Mouse (Mus musculus): Measurements from ENCODE around the gene Fcamr.

Fcamr gene

DNA sequence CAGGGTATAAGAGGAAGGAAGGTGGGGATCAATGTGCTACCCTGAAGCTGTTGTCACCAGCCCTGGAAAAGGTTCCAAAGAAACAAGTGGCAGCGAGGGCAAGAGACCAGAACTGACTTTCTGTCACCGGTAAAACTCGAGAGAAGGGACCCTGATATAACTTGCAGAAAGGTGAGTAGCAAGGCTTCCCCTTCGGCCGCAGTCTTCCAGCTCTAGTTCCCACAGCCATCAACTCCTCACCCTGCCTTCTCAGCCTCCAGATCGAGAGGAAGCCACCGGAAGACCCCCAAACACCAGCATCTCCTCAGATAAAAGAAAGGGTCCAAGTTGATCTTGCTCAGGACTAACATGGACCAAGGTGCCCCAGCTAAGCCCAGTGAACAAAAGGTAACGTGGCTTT, at the start of gene Fcamr:
Fcamr (plus strand) TSS at position 301 of the 400 bp plus-strand sequence.
- DNase-seq (ENCODE audit: extremely low read depth, low read depth, low spot score), result no peak

DNA sequence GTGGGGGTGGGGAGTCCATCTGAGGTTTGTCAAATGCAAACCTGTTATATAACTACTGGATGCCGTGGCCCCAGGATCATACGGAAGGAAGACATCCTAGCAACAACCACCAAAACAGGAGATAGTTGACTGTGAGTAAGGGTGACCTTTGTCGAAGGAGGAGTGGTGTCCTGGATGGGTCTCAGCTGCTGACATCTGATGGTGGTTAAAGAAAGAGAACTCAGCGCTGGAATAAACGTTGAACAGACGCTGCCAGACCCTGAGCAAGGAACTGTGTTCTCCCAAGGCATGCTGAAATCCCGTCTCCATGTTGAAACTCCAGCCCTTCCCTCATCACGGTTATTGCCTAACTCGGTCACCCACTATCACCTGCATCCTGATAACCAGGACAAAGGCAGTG, 41.0 kb upstream of the Fcamr start:
- DNase-seq (ENCODE audit: extremely low read depth, low read depth, low spot score), result no peak

GRCm38 (mm10) chr1:130761597-130761996, 39.1 kb upstream of the Fcamr start:
- no peak for DNase-seq (ENCODE audit: extremely low read depth, low read depth, low spot score)

- no peak for DNase-seq (ENCODE audit: extremely low read depth, low read depth, low spot score)
Measured at GRCm38 (mm10) chr1:130762045-130762760, 38.5 kb upstream of the Fcamr start.

GRCm38 (mm10) chr1:130764027-130764461, 36.7 kb upstream of the Fcamr start:
- DNase-seq (ENCODE audit: extremely low read depth, low read depth, low spot score), result peak; percentile 39

GRCm38 (mm10) chr1:130767066-130767465, 33.6 kb upstream of the Fcamr start:
- no peak for DNase-seq (ENCODE audit: extremely low read depth, low read depth, low spot score)

GRCm38 (mm10) chr1:130769925-130770324, 30.8 kb upstream of the Fcamr start:
- DNase-seq (ENCODE audit: extremely low read depth, low read depth, low spot score), result peak; percentile 79

GRCm38 (mm10) chr1:130770487-130770886, 30.2 kb upstream of the Fcamr start:
- peak; percentile 94 for DNase-seq (ENCODE audit: extremely low read depth, low read depth, low spot score)

GRCm38 (mm10) chr1:130770981-130771494, 29.7 kb upstream of the Fcamr start:
- DNase-seq (ENCODE audit: extremely low read depth, low read depth, low spot score), result peak; percentile 55

DNA sequence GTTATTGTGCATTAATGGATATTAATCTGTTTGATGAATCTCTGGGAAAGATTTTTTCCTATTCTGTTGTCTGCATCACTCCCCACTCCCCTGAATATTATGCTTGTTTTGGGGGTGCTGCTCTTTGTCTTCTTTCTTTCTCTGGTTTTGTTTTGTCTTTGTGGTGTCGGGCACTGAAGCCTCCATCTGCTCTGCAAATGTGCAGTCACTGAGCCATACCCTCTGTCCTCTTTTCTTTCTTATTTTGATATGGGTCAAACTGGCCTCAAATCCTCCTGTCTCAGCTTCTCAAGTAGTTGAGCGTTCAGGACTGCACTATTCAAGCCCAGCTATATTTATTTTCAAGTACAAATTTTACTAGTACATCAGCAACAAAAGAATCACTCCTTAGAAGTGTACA, 25.5 kb upstream of the Fcamr start:
- DNase-seq (ENCODE audit: extremely low read depth, low read depth, low spot score), result no peak

DNA sequence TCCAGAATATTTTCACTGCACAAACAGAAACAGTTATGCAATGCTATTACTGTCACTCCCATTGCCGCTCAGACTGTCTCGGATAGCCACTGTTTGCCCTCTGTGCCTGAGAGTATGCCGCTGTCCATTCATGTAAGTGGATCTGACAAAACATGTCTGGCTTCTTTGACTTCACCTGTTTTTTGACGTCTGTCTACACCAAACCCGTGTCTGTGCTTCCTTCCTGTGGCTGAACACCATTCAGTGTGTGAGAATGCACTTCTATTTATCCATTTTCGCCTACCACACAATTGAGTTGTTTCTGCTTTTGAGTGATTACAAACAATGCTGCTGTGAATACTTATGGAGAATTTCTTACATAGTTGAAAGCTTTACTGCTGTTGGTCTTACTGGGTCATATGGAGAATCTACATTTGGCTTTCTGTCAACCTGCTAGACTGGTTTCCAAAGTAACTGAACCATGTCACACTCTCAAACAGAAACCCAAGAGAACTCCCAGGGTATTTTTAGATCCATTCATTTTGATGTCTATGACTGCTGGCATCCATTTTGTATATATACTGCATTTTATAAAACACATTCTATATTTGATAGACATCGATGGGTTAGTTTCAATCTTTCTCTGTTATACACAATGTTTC, 24.9 kb upstream of the Fcamr start:
- DNase-seq (ENCODE audit: extremely low read depth, low read depth, low spot score), result no peak

- no peak for DNase-seq (ENCODE audit: extremely low read depth, low read depth, low spot score)
Measured at GRCm38 (mm10) chr1:130776645-130777044, 24.1 kb upstream of the Fcamr start.

GRCm38 (mm10) chr1:130779867-130780266, 20.8 kb upstream of the Fcamr start:
- no peak for DNase-seq (ENCODE audit: extremely low read depth, low read depth, low spot score)

- DNase-seq (ENCODE audit: extremely low read depth, low read depth, low spot score), result no peak
Measured at GRCm38 (mm10) chr1:130784054-130784453, 16.6 kb upstream of the Fcamr start.

GRCm38 (mm10) chr1:130787001-130787400, 13.7 kb upstream of the Fcamr start:
- DNase-seq (ENCODE audit: extremely low read depth, low read depth, low spot score), result no peak

DNA sequence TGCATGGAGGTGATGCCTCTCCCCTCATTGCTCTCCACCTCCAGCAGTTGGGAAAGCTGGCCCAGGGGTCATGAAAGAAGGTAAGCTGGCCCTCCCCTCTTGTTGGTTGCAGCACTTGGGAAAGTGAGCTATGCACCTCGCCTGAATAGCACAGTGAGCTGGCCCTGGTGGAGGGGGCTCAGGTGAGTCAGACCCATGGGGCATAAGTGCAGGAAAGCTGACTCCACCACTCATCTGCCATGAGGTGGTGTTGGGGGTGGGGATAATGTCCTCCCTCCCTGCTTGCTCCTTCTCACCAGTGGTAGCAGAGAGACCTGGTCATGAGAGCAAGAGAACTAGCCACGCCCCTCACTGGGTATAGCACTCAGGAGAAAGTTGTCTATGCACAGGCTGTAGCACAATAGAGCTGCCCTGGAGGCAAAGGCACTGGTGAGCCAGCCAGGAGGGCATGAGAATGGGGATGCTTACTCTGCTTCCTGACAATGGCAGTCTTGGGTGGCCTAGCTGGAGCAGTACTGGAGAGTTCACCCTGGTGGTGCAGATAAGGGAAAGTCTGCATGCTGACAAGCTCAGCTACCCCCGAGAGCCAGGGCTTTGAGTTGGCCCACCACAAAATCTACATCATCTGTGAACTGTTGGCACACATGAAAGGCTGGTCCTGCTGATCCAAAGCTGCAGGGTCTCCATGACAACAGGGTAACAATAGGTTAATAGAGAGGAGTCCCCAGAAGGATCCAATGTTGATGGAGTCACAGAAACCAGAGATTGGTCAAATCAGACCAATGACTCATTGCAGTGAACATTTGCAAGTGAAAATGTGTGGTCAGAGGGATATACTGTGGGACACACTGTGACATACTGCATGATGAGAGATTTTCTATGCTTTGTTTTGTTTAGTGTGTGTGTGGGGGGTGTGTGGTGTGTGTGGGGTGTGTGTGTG, 10.9 kb upstream of the Fcamr start:
- no peak for DNase-seq (ENCODE audit: extremely low read depth, low read depth, low spot score)

DNA sequence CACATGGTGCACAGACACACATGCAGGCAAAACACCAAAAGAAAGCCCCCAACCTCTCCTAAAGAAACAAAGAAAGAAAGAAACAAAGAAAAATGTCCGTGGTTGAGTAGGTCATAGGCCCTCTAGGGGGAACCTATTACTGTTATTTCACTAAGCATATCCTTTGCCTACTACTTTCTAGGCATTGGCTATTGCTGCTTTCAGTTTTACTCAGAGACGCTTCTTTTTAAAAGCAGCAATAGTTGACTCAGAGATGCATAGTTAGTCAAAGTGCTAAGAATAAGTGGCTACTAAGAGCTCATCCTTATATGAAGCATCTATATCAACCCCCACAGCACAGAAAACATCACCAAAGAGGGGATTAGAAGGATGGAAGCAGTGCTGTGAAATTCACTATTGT, 5.4 kb upstream of the Fcamr start:
- DNase-seq (ENCODE audit: extremely low read depth, low read depth, low spot score), result no peak

DNA sequence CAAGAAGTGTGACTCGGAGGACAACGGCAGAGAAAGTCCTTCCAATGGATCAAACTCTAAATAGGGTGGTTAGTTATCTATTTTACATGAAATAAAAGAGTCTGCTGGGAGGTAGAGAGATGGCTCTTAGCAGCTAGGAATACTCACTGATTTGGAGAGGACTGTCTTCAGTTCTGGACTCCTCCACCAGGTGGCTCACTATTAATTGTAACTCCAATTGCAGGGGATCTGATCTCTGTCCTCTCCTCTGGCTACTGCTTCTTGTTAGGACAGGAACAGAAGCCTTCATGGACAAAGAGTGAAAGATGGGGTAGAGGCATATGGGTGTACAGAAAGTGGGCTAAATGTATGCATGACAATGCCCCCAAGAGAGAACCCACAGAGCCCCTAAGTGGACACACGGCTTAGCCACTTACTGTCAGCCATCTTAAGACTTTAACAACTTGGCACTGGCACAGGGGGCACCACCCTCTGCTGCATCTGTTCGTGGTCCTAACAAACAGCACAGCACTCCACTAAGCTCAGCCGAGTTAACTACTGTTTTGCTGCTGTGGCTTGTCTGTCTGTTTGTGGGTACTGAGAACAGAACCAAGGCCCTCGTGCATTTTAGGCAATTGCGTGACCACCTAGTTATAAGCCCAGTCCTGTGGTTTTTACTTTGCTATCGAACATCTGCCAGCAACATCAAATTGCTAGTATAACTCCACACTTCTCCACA, 3.6 kb upstream of the Fcamr start:
- no peak for DNase-seq (ENCODE audit: extremely low read depth, low read depth, low spot score)

DNA sequence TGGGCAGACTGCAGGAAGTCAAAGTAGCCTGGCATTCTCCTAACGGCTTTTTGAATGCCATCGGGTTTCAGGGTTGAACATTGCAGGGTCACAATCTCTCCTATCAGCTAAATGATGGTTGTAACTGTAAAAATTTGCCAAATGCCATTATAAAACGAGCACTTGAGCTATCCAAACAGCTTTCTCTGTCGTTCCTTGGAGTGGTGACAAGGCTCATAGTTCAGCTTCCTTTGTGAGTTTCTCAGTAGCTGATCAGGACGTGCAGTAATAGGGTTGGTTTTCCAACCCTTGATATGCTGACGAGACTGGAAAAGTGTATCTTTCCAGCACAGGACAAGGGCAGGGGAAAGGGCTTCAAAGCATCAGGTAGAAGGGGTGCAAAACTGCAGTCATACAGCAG, 2.7 kb upstream of the Fcamr start:
- no peak for DNase-seq (ENCODE audit: extremely low read depth, low read depth, low spot score)

GRCm38 (mm10) chr1:130798551-130798950, 2.2 kb upstream of the Fcamr start:
- no peak for DNase-seq (ENCODE audit: extremely low read depth, low read depth, low spot score)

- DNase-seq (ENCODE audit: extremely low read depth, low read depth, low spot score), result no peak
Measured at GRCm38 (mm10) chr1:130799399-130799798, 1.3 kb upstream of the Fcamr start.
